Comparison of ENCODE assay signal across 16 mouse cellular contexts in the genomic region with DNA sequence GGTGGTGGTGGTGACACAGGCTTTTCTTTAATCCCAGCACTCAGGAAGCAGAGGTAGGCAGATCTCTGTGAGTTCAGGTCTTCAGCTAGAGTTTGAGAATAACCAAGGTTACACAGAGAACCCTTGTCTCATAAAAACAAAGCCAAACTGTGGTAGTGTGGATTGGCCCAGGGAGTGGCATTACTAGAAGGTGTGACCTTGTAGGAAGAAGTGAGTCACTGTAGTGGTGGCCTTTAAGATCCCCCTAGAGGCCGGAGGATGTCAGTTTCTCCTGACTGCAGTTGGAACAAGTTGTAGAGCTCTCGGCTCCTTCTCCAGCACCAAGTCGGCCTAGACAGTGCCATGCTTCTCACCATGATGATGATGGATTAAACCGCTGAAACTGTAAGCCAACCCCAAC. TPM values are rescaled to one million over a fixed set of nuclear protein-coding genes. Genes with fewer than 3 reads are reported as not detected.
DNase-seq lines count a peak whose midpoint lies in the region; ATAC-seq and TF ChIP-seq lines count a peak whose summit lies in the region.
"Had no signal": no experiment of that assay in that cellular context is flagged by ENCODE, and none has a peak within 500 bp of the region (broad histone marks: within the 10 kb centered on the region; RNA-seq: fewer than 3 reads in every experiment).

A gene (plus strand): TSS at position 264 of the 400 bp plus-strand sequence.

- DNase-seq in induced T-regulatory cell, adult 2 months (ENCODE audit: low read depth) = peak; percentile 75
- DNase-seq in embryo, embryonic 9.5 days (ENCODE audit: extremely low spot score) = no peak
- no peak for DNase-seq in kidney, postnatal 10 days
- DNase-seq: adrenal gland, postnatal 25 days; cerebellum, adult 11 months; lung, postnatal 36 days; right cerebral cortex, adult 18-20 months had no signal

- 68% methylated on average over 4 of the region's 4 CpGs for WGBS in intestine, embryonic 16.5 days
- WGBS in intestine, embryonic 15.5 days = 73% methylated on average over 4 of the region's 4 CpGs
- WGBS in midbrain, embryonic 13.5 days = 85% methylated on average over 4 of the region's 4 CpGs

- no peak within 1 kb of the TSS for H3K9ac ChIP-seq in intestine, embryonic 16.5 days (ENCODE audit: low read depth, low read length)
- no peak within 1 kb of the TSS for H3K9ac ChIP-seq in intestine, embryonic 15.5 days
- H3K9ac ChIP-seq in midbrain, embryonic 13.5 days (replicated peaks) = no peak within 1 kb of the TSS
- H3K9ac ChIP-seq: embryonic facial prominence, embryonic 13.5 days had no signal

- H3K27ac ChIP-seq in intestine, embryonic 16.5 days (ENCODE audit: low read length) = no peak within 1 kb of the TSS
- no peak within 1 kb of the TSS for H3K27ac ChIP-seq in intestine, embryonic 15.5 days
- no peak within 1 kb of the TSS for H3K27ac ChIP-seq in midbrain, embryonic 13.5 days
- H3K27ac ChIP-seq: embryonic facial prominence, embryonic 13.5 days had no signal

- no peak within 1 kb of the TSS for H3K4me2 ChIP-seq in intestine, embryonic 16.5 days (ENCODE audit: low read depth, low read length)
- H3K4me2 ChIP-seq in intestine, embryonic 15.5 days (replicated peaks) = no peak within 1 kb of the TSS
- H3K4me2 ChIP-seq in midbrain, embryonic 13.5 days (replicated peaks) = no peak within 1 kb of the TSS
- H3K4me2 ChIP-seq: embryonic facial prominence, embryonic 13.5 days had no signal

- no peaks in the 10 kb centered on the region for H3K27me3 ChIP-seq in intestine, embryonic 16.5 days (replicated peaks; ENCODE audit: control insufficient read depth, insufficient read depth, low read length)
- no peaks in the 10 kb centered on the region for H3K27me3 ChIP-seq in intestine, embryonic 15.5 days (replicated peaks)
- H3K27me3 ChIP-seq in E14TG2a.4 (ENCODE audit: insufficient read depth, low read length) = peaks cover 6% of the 10 kb centered on the region; the same call in 1 of the 2 replicates
- 0 out of 2 replicates have a peak, but pooled peaks cover 3% of the 10 kb centered on the region for H3K27me3 ChIP-seq in midbrain, embryonic 13.5 days
- H3K27me3 ChIP-seq: embryonic facial prominence, embryonic 13.5 days had no signal

- 0 out of 2 replicates have a peak, but pooled peaks have one; percentile 4 for TF ChIP-seq CTCF in E14TG2a.4 (conservative IDR thresholded peaks at IDR 0.05; ENCODE audit: low read length)

- H3K9me3 ChIP-seq in intestine, embryonic 16.5 days (ENCODE audit: control insufficient read depth, low read length) = no peaks in the 10 kb centered on the region
- no peaks in the 10 kb centered on the region for H3K9me3 ChIP-seq in intestine, embryonic 15.5 days
- H3K9me3 ChIP-seq in E14TG2a.4 (ENCODE audit: low read length) = no peaks in the 10 kb centered on the region
- no peaks in the 10 kb centered on the region for H3K9me3 ChIP-seq in midbrain, embryonic 13.5 days
- H3K9me3 ChIP-seq: embryonic facial prominence, embryonic 13.5 days had no signal

- ATAC-seq in intestine, embryonic 16.5 days = peak; percentile 45
- no peak for ATAC-seq in intestine, embryonic 15.5 days
- ATAC-seq in megakaryocyte progenitor cell, adult 5-6 weeks (replicated peaks; ENCODE audit: poor library complexity) = peak; percentile 88
- no peak for ATAC-seq in midbrain, embryonic 13.5 days
- ATAC-seq: hindbrain, embryonic 16.5 days had no signal

- no peaks in the 10 kb centered on the region for H3K36me3 ChIP-seq in intestine, embryonic 16.5 days (ENCODE audit: control insufficient read depth, insufficient read depth, low read length)
- no peaks in the 10 kb centered on the region for H3K36me3 ChIP-seq in intestine, embryonic 15.5 days
- H3K36me3 ChIP-seq in E14TG2a.4 (ENCODE audit: insufficient read depth, low read length) = no peaks in the 10 kb centered on the region
- no peaks in the 10 kb centered on the region for H3K36me3 ChIP-seq in midbrain, embryonic 13.5 days
- H3K36me3 ChIP-seq: embryonic facial prominence, embryonic 13.5 days had no signal

- no peak within 1 kb of the TSS for H3K4me3 ChIP-seq in intestine, embryonic 16.5 days (ENCODE audit: low read length)
- H3K4me3 ChIP-seq in intestine, embryonic 15.5 days (replicated peaks) = no peak within 1 kb of the TSS
- no peak within 1 kb of the TSS for H3K4me3 ChIP-seq in E14TG2a.4 (replicated peaks; ENCODE audit: low read length)
- no peak within 1 kb of the TSS for H3K4me3 ChIP-seq in midbrain, embryonic 13.5 days (replicated peaks)
- H3K4me3 ChIP-seq: embryonic facial prominence, embryonic 13.5 days had no signal

- no peaks in the 10 kb centered on the region for H3K4me1 ChIP-seq in intestine, embryonic 16.5 days (ENCODE audit: control insufficient read depth, insufficient read depth, low read length)
- no peaks in the 10 kb centered on the region for H3K4me1 ChIP-seq in intestine, embryonic 15.5 days (replicated peaks)
- H3K4me1 ChIP-seq in E14TG2a.4 (replicated peaks; ENCODE audit: low read depth, low read length) = peaks cover 33% of the 10 kb centered on the region
- H3K4me1 ChIP-seq in midbrain, embryonic 13.5 days (replicated peaks) = peaks cover 10% of the 10 kb centered on the region

RNA-seq across cellular contexts. Expression of the gene that starts here (rescaled TPM):
- polyA plus RNA-seq in intestine, embryonic 16.5 days (2015; fragmentation: Nextera tagmentation; extraction: Ambion mirVana) = not detected in 2 replicates
- not detected in 2 replicates for polyA plus RNA-seq in intestine, embryonic 15.5 days (2015; fragmentation: Nextera tagmentation; extraction: Ambion mirVana)
- 1.3 and 2.3 TPM in 2 replicates for total RNA-seq in megakaryocyte progenitor cell, adult 5-6 weeks (2015)
- 0.74 and 1.8 TPM in 2 replicates for total RNA-seq in megakaryocyte progenitor cell, adult 5-6 weeks (2017)
- 0.09 and 0.27 TPM in 2 replicates for polyA plus RNA-seq in midbrain, embryonic 13.5 days (2015; fragmentation: Nextera tagmentation; extraction: Ambion mirVana)
- total RNA-seq: adrenal gland, postnatal 25 days; gastrocnemius, adult 18-20 months; left cerebral cortex, postnatal 25 days had no signal
- polyA plus RNA-seq: embryonic facial prominence, embryonic 13.5 days had no signal

Comparison
In these comparisons a context has a peak if more than half of its experiments do, and no peak if none do; other contexts are left out.
1. Peak in ATAC-seq in intestine, embryonic 16.5 days; RNA of the gene not detected or under 1 TPM.